Mouse (Mus musculus) midbrain, embryonic 11.5 days (tissue): ENCODE measurements around the gene Tnfaip8l2. TPM values are rescaled to one million over a fixed set of nuclear protein-coding genes. Genes with fewer than 3 reads are reported as not detected.
A peak's percentile ranks its signal among the peaks of the same experiment; 100 is the strongest.
"Not testable (repeated sequence)": the region's sequence is repeated elsewhere in the genome, so short reads cannot be mapped to it uniquely, and the experiment has no call there.

ENCODE experiments used
- ATAC-seq: fragments of 200-750 bp; cut with Nextera tagmentation; 2 replicates; pipeline ENCODE4 v1.8.0; 2017; ENCODE audit warnings: moderate TSS enrichment, moderate library complexity; ENCODE audit not compliant: low FRiP score
- DNase-seq: peaks from one replicate; pipeline ENCODE4 v3.0.0; 2015; ENCODE audit warnings: low spot score; ENCODE audit errors: missing footprints
- H3K27ac ChIP-seq: fragments of 300-500 bp; sonication (generic); 2 replicates; pipeline ENCODE4 v1.5.1; 2014; ENCODE audit warnings: low read depth, low read length
- H3K27me3 ChIP-seq: fragments of 300-500 bp; sonication (generic); 2 replicates; pipeline ENCODE4 v1.6.1; 2014; ENCODE audit warnings: mild to moderate bottlenecking, low read length, moderate library complexity, mixed read lengths; ENCODE audit not compliant: control insufficient read depth, insufficient read depth
- H3K36me3 ChIP-seq: fragments of 300-500 bp; sonication (generic); 2 replicates; pipeline ENCODE4 v1.6.1; 2014; ENCODE audit warnings: mild to moderate bottlenecking, low read length, moderate library complexity, mixed read lengths; ENCODE audit not compliant: control insufficient read depth, insufficient read depth
- H3K4me1 ChIP-seq: fragments of 300-500 bp; sonication (generic); 2 replicates; pipeline ENCODE4 v1.6.1; 2014; ENCODE audit warnings: low read length; ENCODE audit not compliant: control insufficient read depth, insufficient read depth
- H3K4me2 ChIP-seq: fragments of 300-500 bp; sonication (generic); 2 replicates; pipeline ENCODE4 v1.6.1; 2014; ENCODE audit warnings: mild to moderate bottlenecking, moderate library complexity
- H3K4me3 ChIP-seq: fragments of 300-500 bp; sonication (generic); 2 replicates; pipeline ENCODE4 v1.5.1; 2014; ENCODE audit warnings: low read depth, low read length
- H3K9ac ChIP-seq: fragments of 300-500 bp; sonication (generic); 2 replicates; pipeline ENCODE4 v1.6.1; 2014; ENCODE audit warnings: low read length
- H3K9me3 ChIP-seq: fragments of 300-500 bp; sonication (generic); 2 replicates; pipeline ENCODE4 v1.6.1; 2016; ENCODE audit warnings: low read length; ENCODE audit not compliant: control insufficient read depth
- WGBS: fragments of 180-500 bp; shearing (Covaris S2); extraction: QIAGEN DNeasy Blood & Tissue Kit; methylation state at CpG from one replicate; pipeline ENCODE4 v1.1.7; 2014; 5-methylcytosine and 5-hydroxymethylcytosine counted together
- polyA plus RNA-seq: library from polyadenylated mRNA; unstranded; fragments of >200 nt; fragmentation: Nextera tagmentation; extraction: Ambion mirVana; gene quantifications from 2 replicates; pipeline ENCODE4 v1.2.1, GENCODE M21; 2014

The Tnfaip8l2 gene
- polyA plus RNA-seq, 1 experiment from 2014 or later = 2.9 TPM

GRCm38 (mm10) chr3:95110911-95111726 is 31.0 kb downstream of the Tnfaip8l2 start, which contains the start of gene Vps72:
Gene Vps72 (plus strand): TSS chr3:95111022.
- peak; percentile 77 for ATAC-seq
- no peaks in the 10 kb centered on the region for H3K27me3 ChIP-seq
- under 1% methylated on average over 53 of the region's 54 CpGs for WGBS
- H3K9ac ChIP-seq = peak within 1 kb of the TSS; percentile 96
- no peaks in the 10 kb centered on the region for H3K9me3 ChIP-seq
- H3K4me2 ChIP-seq = peak within 1 kb of the TSS; percentile 40
- H3K27ac ChIP-seq = peak within 1 kb of the TSS; percentile 95
- peak within 1 kb of the TSS; percentile 82 for H3K4me3 ChIP-seq
- H3K36me3 ChIP-seq = peaks cover 9% of the 10 kb centered on the region; the same call in 1 of the 2 replicates
- H3K4me1 ChIP-seq = peaks cover 8% of the 10 kb centered on the region
- DNase-seq = peak; percentile 98

GRCm38 (mm10) chr3:95107898-95108297 is 34.3 kb downstream of the Tnfaip8l2 start:
- H3K9me3 ChIP-seq = no peaks in the 10 kb centered on the region
- DNase-seq (no peak), ATAC-seq (no peak)
- WGBS = 65% methylated on average over 2 of the region's 2 CpGs
- no peaks in the 10 kb centered on the region for H3K27me3 ChIP-seq
- no peak overlapping the region for H3K4me2 ChIP-seq
- no peak overlapping the region for H3K9ac ChIP-seq
- no peak overlapping the region for H3K27ac ChIP-seq
- no peaks in the 10 kb centered on the region for H3K36me3 ChIP-seq
- H3K4me1 ChIP-seq = peaks cover 16% of the 10 kb centered on the region
- no peak overlapping the region for H3K4me3 ChIP-seq

DNA sequence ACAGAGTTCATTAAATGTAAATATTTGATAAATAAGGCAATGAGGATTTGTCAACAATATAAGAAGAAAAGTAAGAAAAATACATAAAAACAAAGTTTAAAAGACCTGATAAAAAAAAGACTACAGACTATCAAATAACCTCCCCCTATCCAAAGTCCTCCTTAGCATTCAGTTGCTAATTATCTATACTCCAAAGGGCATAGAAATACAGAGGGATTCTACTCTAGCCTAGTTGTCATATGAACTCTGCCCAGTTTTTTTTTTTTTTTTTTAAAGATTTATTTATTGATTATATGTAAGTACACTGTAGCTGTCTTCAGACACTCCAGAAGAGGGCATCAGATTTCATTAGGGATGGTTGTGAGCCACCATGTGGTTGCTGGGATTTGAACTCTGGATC is 34.9 kb downstream of the Tnfaip8l2 start:
- not testable (repeated sequence) for H3K27me3 ChIP-seq, H3K36me3 ChIP-seq, ATAC-seq, H3K9me3 ChIP-seq, H3K27ac ChIP-seq, DNase-seq, H3K4me3 ChIP-seq
- Histone ChIP-seq H3K9ac (peak overlapping the region; percentile 58; the same call in 1 of the 2 replicates), H3K4me2 (peak overlapping the region; percentile 75), H3K4me1 (peaks cover 14% of the 10 kb centered on the region)

- peak within 1 kb of the TSS; percentile 71 for H3K27ac ChIP-seq
- under 1% methylated on average over 51 of the region's 51 CpGs for WGBS
- no peaks in the 10 kb centered on the region for H3K36me3 ChIP-seq
- H3K4me1 ChIP-seq = peaks cover 10% of the 10 kb centered on the region
- peak within 1 kb of the TSS; percentile 92 for H3K9ac ChIP-seq
- H3K9me3 ChIP-seq = no peaks in the 10 kb centered on the region
- ATAC-seq (peak; percentile 90), DNase-seq (peak; percentile 99)
- H3K4me2 ChIP-seq = peak within 1 kb of the TSS; percentile 75
- H3K4me3 ChIP-seq = peak within 1 kb of the TSS; percentile 96
- H3K27me3 ChIP-seq = no peaks in the 10 kb centered on the region
These were observed 35.6 kb downstream of the Tnfaip8l2 start, which contains the start of gene Pip5k1a for GRCm38 (mm10) chr3:95106338-95107117. Gene Pip5k1a (minus strand): TSS chr3:95106930.

GRCm38 (mm10) chr3:95105586-95106337 is 36.4 kb downstream of the Tnfaip8l2 start:
- DNase-seq (no peak), ATAC-seq (no peak)
- Histone ChIP-seq H3K27ac (peak overlapping the region; percentile 71), H3K4me3 (peak overlapping the region; percentile 96), H3K9ac (peak overlapping the region; percentile 92), H3K4me1 (peaks cover 10% of the 10 kb centered on the region), H3K4me2 (peak overlapping the region; percentile 75), H3K27me3 (no peaks in the 10 kb centered on the region), H3K9me3 (no peaks in the 10 kb centered on the region), H3K36me3 (no peaks in the 10 kb centered on the region)
- WGBS = under 1% methylated on average over 16 of the region's 16 CpGs

GRCm38 (mm10) chr3:95105121-95105520 is 37.0 kb downstream of the Tnfaip8l2 start:
- no peaks in the 10 kb centered on the region for H3K36me3 ChIP-seq
- ATAC-seq (no peak), DNase-seq (no peak)
- no peaks in the 10 kb centered on the region for H3K9me3 ChIP-seq
- peak overlapping the region; percentile 96 for H3K4me3 ChIP-seq
- no peak overlapping the region for H3K9ac ChIP-seq
- no peaks in the 10 kb centered on the region for H3K27me3 ChIP-seq
- no peak overlapping the region for H3K27ac ChIP-seq
- 78% methylated on average over 4 of the region's 4 CpGs for WGBS
- peaks cover 10% of the 10 kb centered on the region for H3K4me1 ChIP-seq
- H3K4me2 ChIP-seq = peak overlapping the region; percentile 75

GRCm38 (mm10) chr3:95100854-95101253 is 41.3 kb downstream of the Tnfaip8l2 start:
- no peak for ATAC-seq

More at GRCm38 (mm10) chr3:95100854-95101253, 41.3 kb downstream of the Tnfaip8l2 start:
- Histone ChIP-seq H3K9ac (no peak overlapping the region), H3K36me3 (no peaks in the 10 kb centered on the region), H3K27ac (no peak overlapping the region), H3K4me3 (no peak overlapping the region), H3K4me1 (peaks cover 8% of the 10 kb centered on the region), H3K4me2 (no peak overlapping the region), H3K27me3 (no peaks in the 10 kb centered on the region), H3K9me3 (no peaks in the 10 kb centered on the region)
- WGBS = 39% methylated on average over 2 of the region's 2 CpGs
- DNase-seq = no peak
